Mouse (Mus musculus): ENCODE data around the gene Ifi47. TPM values are rescaled to one million over a fixed set of nuclear protein-coding genes. Genes with fewer than 3 reads are reported as not detected.

The Ifi47 gene
- 100 to 1,000 TPM; 148 to 178 TPM for total RNA-seq (2023)

DNA sequence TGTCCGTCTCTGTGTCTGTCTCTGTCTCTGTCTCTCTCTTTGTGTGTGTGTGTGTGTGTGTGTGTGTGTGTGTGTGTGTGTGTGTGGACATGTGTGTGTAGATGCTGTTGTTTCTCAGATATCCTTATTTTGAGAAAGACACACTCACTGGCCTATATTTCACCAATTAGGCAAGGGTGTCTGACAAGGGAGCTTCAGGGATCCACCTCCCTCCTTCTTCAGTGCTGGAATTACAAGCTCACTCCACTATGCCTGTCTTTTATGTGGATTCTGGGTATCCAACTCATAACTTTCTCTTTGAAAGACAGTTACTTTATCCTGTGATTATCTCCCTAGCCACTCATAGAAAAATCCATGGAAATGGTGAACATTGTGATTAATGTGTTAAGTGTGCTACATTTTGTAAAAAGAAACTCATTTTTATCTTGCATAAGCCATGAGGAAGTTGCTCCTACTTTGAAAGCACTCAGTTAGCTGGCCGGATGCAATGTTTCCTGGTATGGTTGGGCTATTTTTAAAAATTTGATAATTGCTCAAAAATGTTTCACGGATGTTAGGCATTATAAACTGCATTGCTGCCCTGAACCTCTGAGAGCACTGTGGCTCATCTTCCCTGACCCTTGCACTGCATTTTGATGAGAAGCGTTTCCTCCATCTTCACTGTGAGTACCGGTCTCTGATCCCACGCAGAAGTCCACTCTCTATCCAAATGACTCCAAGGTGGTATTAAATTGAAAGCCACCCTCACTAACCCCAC is at the start of gene Ifi47:
Gene Ifi47 (plus strand): TSS at position 587 of the 757 bp plus-strand sequence.

GRCm38 (mm10) chr11:49051093-49051891 is 25.1 kb upstream of the Ifi47 start, which contains the start of gene 9930111J21Rik2:
9930111J21Rik2 (minus strand) TSS chr11:49051242.

GRCm38 (mm10) chr11:49063713-49064469 is 12.5 kb upstream of the Ifi47 start, which contains the start of gene Tgtp2:
Tgtp2 (minus strand) TSS chr11:49064206.

GRCm38 (mm10) chr11:49114774-49115173 is 38.4 kb downstream of the Ifi47 start, which contains the start of gene Olfr1396:
Olfr1396 (minus strand) TSS chr11:49114874.

DNA sequence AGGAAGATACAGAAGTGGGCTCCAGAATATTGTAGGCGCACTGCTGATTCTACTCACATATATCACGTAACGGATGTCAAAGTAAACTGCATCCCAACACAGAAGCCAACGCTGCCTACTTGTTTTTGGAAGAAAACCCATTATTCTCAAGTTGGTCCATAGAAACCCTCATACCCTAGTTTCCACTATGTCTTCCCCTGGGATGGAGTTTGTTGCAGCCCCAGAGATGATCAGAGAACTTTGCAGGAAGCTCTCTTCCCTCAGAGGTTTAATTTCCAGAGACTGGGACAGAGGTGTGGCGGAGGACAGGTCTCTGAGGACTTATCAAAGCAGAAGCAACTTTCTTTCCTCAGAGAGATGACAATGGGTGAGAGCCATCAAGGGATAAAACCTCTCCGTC is 65.6 kb downstream of the Ifi47 start, which contains the start of gene Olfr1395:
Gene Olfr1395 (plus strand): TSS at position 301 of the 400 bp plus-strand sequence.

Other genes with a start within 250 kb of the Ifi47 start
- 1 to 10 TPM in 1 of 2 experiments, under 1 TPM in 1; 0.62 to 1.0 TPM for gene Gm12184, start 249.9 kb upstream of the Ifi47 start, total RNA-seq (2023)
- 10 to 100 TPM; 65.2 to 84.0 TPM for gene Irgm1, start 204.9 kb upstream of the Ifi47 start, total RNA-seq (2023)
- 10 to 100 TPM; 24.2 to 24.6 TPM for gene Gm5431, start 174.4 kb upstream of the Ifi47 start, total RNA-seq (2023)
- 10 to 100 TPM; 45.9 to 57.5 TPM for gene Psme2b, start 130.4 kb upstream of the Ifi47 start, total RNA-seq (2023)
- 1 to 10 TPM; 1.5 to 2.0 TPM for gene Olfr56, start 97.7 kb upstream of the Ifi47 start, total RNA-seq (2023)
- 10 to 100 TPM; 71.1 to 76.5 TPM for gene 9930111J21Rik1, start 97.2 kb upstream of the Ifi47 start, total RNA-seq (2023)
- 10 to 100 TPM; 65.7 to 68.5 TPM for gene Gm12185, start 84.4 kb upstream of the Ifi47 start, total RNA-seq (2023)
- gene Tgtp1, start 82.4 kb upstream of the Ifi47 start, total RNA-seq (2023), result 100 to 1,000 TPM in 1 of 2 experiments, 10 to 100 TPM in 1; 79.4 to 106 TPM
- 10 to 100 TPM; 88.2 to 95.5 TPM for gene 9930111J21Rik2, start 25.3 kb upstream of the Ifi47 start, total RNA-seq (2023)
- 10 to 100 TPM; 52.8 to 79.9 TPM for gene Tgtp2, start 12.4 kb upstream of the Ifi47 start, total RNA-seq (2023)
- gene Olfr1396, start 38.3 kb downstream of the Ifi47 start, total RNA-seq (2023), result not detected
- gene Olfr1395, start 65.7 kb downstream of the Ifi47 start, total RNA-seq (2023), result not detected
- gene Olfr1394, start 77.8 kb downstream of the Ifi47 start, total RNA-seq (2023), result not detected
- under 1 TPM in 1 of 2 experiments, not detected in 1; 0.32 TPM for gene Btnl9, start 110.6 kb downstream of the Ifi47 start, total RNA-seq (2023)
- 100 to 1,000 TPM in 1 of 2 experiments, 10 to 100 TPM in 1; 99.5 to 102 TPM for gene Zfp62, start 126.7 kb downstream of the Ifi47 start, total RNA-seq (2023)
- gene Mgat1, start 167.6 kb downstream of the Ifi47 start, total RNA-seq (2023), result 10 to 100 TPM; 64.0 TPM
- gene Olfr1393, start 201.7 kb downstream of the Ifi47 start, total RNA-seq (2023), result under 1 TPM; 0.18 to 0.73 TPM
- not detected for gene Olfr1392, start 208.7 kb downstream of the Ifi47 start, total RNA-seq (2023)
- not detected for gene Olfr10, start 228.2 kb downstream of the Ifi47 start, total RNA-seq (2023)
- not detected for gene Olfr1391, start 246.2 kb downstream of the Ifi47 start, total RNA-seq (2023)